Mouse (Mus musculus) limb, embryonic 11.5 days (tissue): ENCODE data around the gene Ino80d. TPM values are rescaled to one million over a fixed set of nuclear protein-coding genes. Genes with fewer than 3 reads are reported as not detected.

Experiments
- ATAC-seq: fragments of 200-750 bp; cut with Nextera tagmentation; 2 replicates; pipeline ENCODE4 v1.8.0; 2017; ENCODE audit warnings: low read depth; ENCODE audit not compliant: insufficient number of reproducible peaks, low FRiP score, low TSS enrichment
- DNase-seq: peaks from one replicate; pipeline ENCODE4 v3.0.0-alpha.2; 2015; ENCODE audit warnings: low spot score
- H3K27ac ChIP-seq: fragments of 300-500 bp; sonication (generic); replicated peaks from 2 replicates; pipeline ENCODE4 v1.5.1; 2014; ENCODE audit warnings: low read depth, mild to moderate bottlenecking, low read length
- H3K27me3 ChIP-seq: fragments of 300-500 bp; sonication (generic); 2 replicates; pipeline ENCODE4 v1.6.1; 2014; ENCODE audit warnings: mild to moderate bottlenecking, low read length, mixed read lengths; ENCODE audit not compliant: control insufficient read depth, insufficient read depth
- H3K36me3 ChIP-seq: fragments of 300-500 bp; sonication (generic); 2 replicates; pipeline ENCODE4 v1.6.1; 2014; ENCODE audit warnings: mild to moderate bottlenecking, low read length, moderate library complexity, mixed read lengths; ENCODE audit not compliant: control insufficient read depth, insufficient read depth
- H3K4me1 ChIP-seq: fragments of 300-500 bp; sonication (generic); 2 replicates; pipeline ENCODE4 v1.6.1; 2014; ENCODE audit warnings: low read length, mixed read lengths; ENCODE audit not compliant: control insufficient read depth, insufficient read depth
- H3K4me2 ChIP-seq: fragments of 300-500 bp; sonication (generic); 2 replicates; pipeline ENCODE4 v1.6.1; 2014; ENCODE audit warnings: low read depth, mild to moderate bottlenecking, moderate library complexity; ENCODE audit not compliant: severe bottlenecking
- H3K4me3 ChIP-seq: fragments of 300-500 bp; sonication (generic); 2 replicates; pipeline ENCODE4 v1.5.1; 2014; ENCODE audit warnings: low read depth, low read length
- H3K9ac ChIP-seq: fragments of 300-500 bp; sonication (generic); 2 replicates; pipeline ENCODE4 v1.6.1; 2014; ENCODE audit warnings: mild to moderate bottlenecking, low read length
- H3K9me3 ChIP-seq: fragments of 300-500 bp; sonication (generic); 2 replicates; pipeline ENCODE4 v1.6.1; 2016; ENCODE audit warnings: low read length; ENCODE audit not compliant: control insufficient read depth
- WGBS: fragments of 180-500 bp; shearing (Covaris S2); extraction: QIAGEN DNeasy Blood & Tissue Kit; methylation state at CpG from one replicate; pipeline ENCODE4 v1.1.7; 2014; 5-methylcytosine and 5-hydroxymethylcytosine counted together
- polyA plus RNA-seq: library from polyadenylated mRNA; unstranded; fragments of >200 nt; fragmentation: Nextera tagmentation; extraction: Ambion mirVana; gene quantifications from 2 replicates; pipeline ENCODE4 v1.2.1, GENCODE M21; 2014

Gene Ino80d
- polyA plus RNA-seq, 1 experiment from 2014 or later: 9.7 TPM

DNA sequence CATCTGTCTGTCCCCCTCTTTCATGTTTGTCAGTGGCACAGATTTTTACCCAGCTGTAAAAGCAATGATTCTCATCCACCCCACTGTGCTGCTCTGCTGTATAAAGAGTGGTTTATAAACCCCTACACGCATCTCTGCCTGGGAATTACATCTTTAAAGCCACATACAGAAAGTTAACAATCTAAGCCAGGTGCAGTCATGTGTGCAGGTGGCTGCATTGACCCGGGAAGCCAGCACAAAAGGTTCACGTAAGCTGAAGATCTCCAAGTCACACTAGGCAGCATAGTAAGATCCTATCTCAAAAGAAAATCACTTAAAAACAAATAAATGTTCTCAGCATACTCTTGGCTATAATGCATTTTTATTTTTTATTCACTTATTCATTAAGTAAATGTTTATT, 14.8 kb upstream of the Ino80d start:
- Histone ChIP-seq H3K27ac (no peak overlapping the region), H3K9me3 (no peaks in the 10 kb centered on the region), H3K4me1 (peaks cover 5% of the 10 kb centered on the region), H3K4me2 (no peak overlapping the region), H3K36me3 (no peaks in the 10 kb centered on the region; the same call in none of the 2 replicates), H3K27me3 (no peaks in the 10 kb centered on the region), H3K4me3 (no peak overlapping the region), H3K9ac (no peak overlapping the region)
- DNase-seq (no peak), ATAC-seq (no peak)
- WGBS: 73% methylated on average over 3 of the region's 3 CpGs

DNA sequence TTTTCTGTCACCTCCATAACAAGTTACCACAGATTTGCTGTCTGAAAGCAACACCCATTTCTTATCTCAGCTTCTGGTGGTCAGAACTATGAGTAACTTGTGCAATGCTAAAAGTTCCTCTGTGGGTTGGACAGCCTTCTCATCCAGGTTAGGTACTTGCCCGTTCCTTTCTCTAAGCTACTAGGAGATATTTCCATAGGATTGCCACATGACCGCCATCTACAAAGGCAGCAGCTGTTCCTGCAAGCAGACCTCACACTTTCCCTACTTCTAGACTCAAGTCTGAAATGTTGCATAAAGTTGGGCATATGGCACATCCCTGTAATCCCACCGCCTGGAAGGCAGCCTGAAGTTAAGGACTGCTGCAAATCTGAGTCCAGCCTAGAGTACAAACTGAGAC, 11.7 kb upstream of the Ino80d start:
- no peak overlapping the region for H3K9ac ChIP-seq
- H3K9me3 ChIP-seq: no peaks in the 10 kb centered on the region
- H3K4me1 ChIP-seq: peaks cover 5% of the 10 kb centered on the region
- DNase-seq (no peak), ATAC-seq (no peak)
- no peak overlapping the region for H3K4me3 ChIP-seq
- WGBS: 95% methylated on average over 3 of the region's 3 CpGs
- no peak overlapping the region for H3K27ac ChIP-seq
- H3K4me2 ChIP-seq: no peak overlapping the region
- peaks cover 5% of the 10 kb centered on the region for H3K36me3 ChIP-seq
- no peaks in the 10 kb centered on the region for H3K27me3 ChIP-seq

DNA sequence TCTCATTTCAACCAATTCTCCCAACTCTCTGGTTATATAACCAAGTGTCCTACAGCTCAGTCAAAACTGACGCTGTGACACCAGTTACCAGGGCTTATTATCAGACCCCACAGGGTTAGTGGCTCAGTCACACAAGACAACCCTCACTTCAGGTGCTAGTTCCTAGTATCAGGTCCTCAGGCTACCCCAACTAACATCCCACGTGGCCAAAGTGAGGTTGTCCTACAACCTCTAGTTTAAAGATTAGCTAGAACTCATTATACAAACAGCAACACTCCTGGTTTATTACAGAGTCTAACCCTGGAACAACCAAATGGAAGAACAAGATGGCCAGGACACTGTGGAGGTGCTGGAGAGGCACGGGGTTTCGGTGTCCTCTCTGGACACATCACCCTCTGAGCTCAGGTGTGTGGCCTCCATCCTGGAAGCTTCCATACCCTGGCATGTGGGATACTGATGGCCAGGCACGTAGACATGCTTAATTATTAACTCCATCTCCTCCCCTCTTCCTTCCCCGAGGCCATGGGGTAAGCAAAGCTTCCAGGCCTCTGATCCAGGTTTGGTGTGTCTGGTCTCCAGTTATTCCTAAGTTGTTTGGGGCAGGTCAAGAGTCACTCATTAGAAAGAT, 9.5 kb upstream of the Ino80d start:
- H3K27ac ChIP-seq: no peak overlapping the region
- no peak overlapping the region for H3K4me3 ChIP-seq
- peaks cover 18% of the 10 kb centered on the region for H3K36me3 ChIP-seq
- DNase-seq: no peak
- H3K4me1 ChIP-seq: no peaks in the 10 kb centered on the region
- 86% methylated on average over 6 of the region's 6 CpGs for WGBS
- H3K4me2 ChIP-seq: no peak overlapping the region
- no peaks in the 10 kb centered on the region for H3K27me3 ChIP-seq
- ATAC-seq: no peak
- no peaks in the 10 kb centered on the region for H3K9me3 ChIP-seq
- H3K9ac ChIP-seq: no peak overlapping the region

- no peak overlapping the region for H3K27ac ChIP-seq
- no peaks in the 10 kb centered on the region for H3K4me1 ChIP-seq
- H3K4me3 ChIP-seq: no peak overlapping the region
- H3K27me3 ChIP-seq: no peaks in the 10 kb centered on the region
- DNase-seq (no peak), ATAC-seq (no peak)
- no peak overlapping the region for H3K9ac ChIP-seq
- peaks cover 20% of the 10 kb centered on the region for H3K36me3 ChIP-seq
- H3K9me3 ChIP-seq: no peaks in the 10 kb centered on the region
- WGBS: 98% methylated on average over 6 of the region's 6 CpGs
- no peak overlapping the region for H3K4me2 ChIP-seq
Measured at GRCm38 (mm10) chr1:63122005-63122404, 7.5 kb upstream of the Ino80d start.

- WGBS: 94% methylated on average over 2 of the region's 2 CpGs
- Histone ChIP-seq H3K4me2 (no peak overlapping the region), H3K4me3 (no peak overlapping the region), H3K27ac (no peak overlapping the region), H3K4me1 (no peaks in the 10 kb centered on the region; the same call in 1 of the 2 replicates), H3K36me3 (peaks cover 20% of the 10 kb centered on the region), H3K9me3 (no peaks in the 10 kb centered on the region), H3K27me3 (no peaks in the 10 kb centered on the region), H3K9ac (no peak overlapping the region)
- ATAC-seq (no peak), DNase-seq (no peak)
Measured at GRCm38 (mm10) chr1:63120382-63120781, 5.9 kb upstream of the Ino80d start.

GRCm38 (mm10) chr1:63119675-63120074, 5.2 kb upstream of the Ino80d start:
- WGBS: 93% methylated on average over 4 of the region's 4 CpGs
- Histone ChIP-seq H3K9me3 (no peaks in the 10 kb centered on the region), H3K27me3 (no peaks in the 10 kb centered on the region)

GRCm38 (mm10) chr1:63115540-63115939, 1.1 kb upstream of the Ino80d start:
- WGBS: 75% methylated on average over 3 of the region's 3 CpGs
- Histone ChIP-seq H3K4me1 (peaks cover 5% of the 10 kb centered on the region), H3K36me3 (peaks cover 11% of the 10 kb centered on the region; the same call in 1 of the 2 replicates), H3K27ac (no peak overlapping the region), H3K9ac (no peak overlapping the region), H3K27me3 (no peaks in the 10 kb centered on the region), H3K4me2 (peak overlapping the region; percentile 88), H3K9me3 (no peaks in the 10 kb centered on the region), H3K4me3 (peak overlapping the region; percentile 91)
- DNase-seq (no peak), ATAC-seq (no peak)

More at GRCm38 (mm10) chr1:63119675-63120074, 5.2 kb upstream of the Ino80d start:
- Histone ChIP-seq H3K27ac (no peak overlapping the region), H3K4me3 (no peak overlapping the region), H3K36me3 (peaks cover 20% of the 10 kb centered on the region), H3K9ac (no peak overlapping the region), H3K4me1 (no peaks in the 10 kb centered on the region; the same call in 1 of the 2 replicates), H3K4me2 (no peak overlapping the region)
- DNase-seq (no peak), ATAC-seq (no peak)

DNA sequence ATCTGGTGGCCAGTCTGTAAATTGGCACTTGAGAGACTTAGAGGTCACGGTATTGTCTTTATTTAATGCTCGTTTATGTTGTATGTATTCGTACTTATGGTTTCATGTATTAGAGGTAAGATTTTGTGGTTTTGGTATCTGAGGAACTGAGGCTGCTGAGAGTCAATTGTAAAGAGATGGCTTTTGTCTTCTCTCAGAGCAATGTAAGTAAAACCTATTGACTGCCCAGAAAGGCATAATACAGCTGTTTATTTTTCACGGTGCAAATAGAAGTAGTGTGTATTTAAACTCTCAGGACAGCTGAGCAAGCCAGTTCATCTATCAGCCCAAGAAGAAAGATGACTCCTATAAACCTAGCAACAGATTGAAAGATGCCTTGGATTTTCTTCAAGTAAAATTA, 629 bp upstream of the Ino80d start:
- peak overlapping the region; percentile 100; the same call in 1 of the 2 replicates for H3K27ac ChIP-seq
- peak overlapping the region; percentile 88 for H3K4me2 ChIP-seq
- WGBS: 42% methylated on average over 4 of the region's 4 CpGs
- peaks cover 7% of the 10 kb centered on the region; the same call in 1 of the 2 replicates for H3K36me3 ChIP-seq
- no peaks in the 10 kb centered on the region for H3K9me3 ChIP-seq
- H3K9ac ChIP-seq: 0 out of 2 replicates have a peak overlapping the region, but pooled peaks have one; percentile 14
- H3K4me1 ChIP-seq: peaks cover 5% of the 10 kb centered on the region
- ATAC-seq (no peak), DNase-seq (no peak)
- H3K4me3 ChIP-seq: peak overlapping the region; percentile 91
- no peaks in the 10 kb centered on the region for H3K27me3 ChIP-seq
